Mouse (Mus musculus) granulocyte monocyte progenitor cell, adult 5-6 weeks (primary cell): ENCODE results near the gene Npepps. TPM values are rescaled to one million over a fixed set of nuclear protein-coding genes. Genes with fewer than 3 reads are reported as not detected.
"Not testable (repeated sequence)": the region's sequence is repeated elsewhere in the genome, so short reads cannot be mapped to it uniquely, and the experiment has no call there.

Experiments
- ATAC-seq: replicated peaks from 2 replicates; pipeline ENCODE4 v1.8.0; 2016; ENCODE audit warnings: mild to moderate bottlenecking, moderate TSS enrichment, inconsistent platforms; ENCODE audit not compliant: poor library complexity, severe bottlenecking
- total RNA-seq, 2 experiments: library from RNA; stranded (forward) in 1 of 2; stranded (reverse) in 1 of 2; fragments of 200-712, 200-1000 nt in 1 of 2; fragments of >200 nt in 1 of 2; fragmentation: Nextera tagmentation in 1 of 2; gene quantifications; 2 replicates each; pipeline ENCODE4 v1.2.3; 2014 to 2017

Gene Npepps
- total RNA-seq, 2 experiments from 2014 or later: 31.3 to 46.9 TPM

- ATAC-seq: not testable (repeated sequence)
These were observed 90.8 kb downstream of the Npepps start for GRCm38 (mm10) chr11:97189645-97190044.

DNA sequence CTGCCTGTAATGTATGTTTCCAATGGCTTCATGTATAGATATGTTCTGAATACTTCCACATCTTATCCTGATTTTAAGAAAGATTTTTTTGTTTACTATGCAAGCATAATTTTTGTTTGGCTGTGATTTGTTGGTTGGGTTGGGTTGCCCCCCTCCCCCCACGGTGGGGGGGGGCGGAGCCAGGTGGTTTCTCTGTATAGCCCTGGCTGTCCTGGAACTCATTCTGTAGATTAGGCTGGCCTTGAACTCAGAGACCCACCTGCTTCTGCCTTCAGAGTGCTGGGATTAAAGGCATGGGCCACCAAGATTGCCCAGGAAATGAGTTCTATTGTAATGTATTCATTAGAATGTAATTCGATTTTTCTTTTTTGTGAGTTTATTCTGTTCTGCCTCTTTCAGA is 91.2 kb downstream of the Npepps start:
- no peak for ATAC-seq

DNA sequence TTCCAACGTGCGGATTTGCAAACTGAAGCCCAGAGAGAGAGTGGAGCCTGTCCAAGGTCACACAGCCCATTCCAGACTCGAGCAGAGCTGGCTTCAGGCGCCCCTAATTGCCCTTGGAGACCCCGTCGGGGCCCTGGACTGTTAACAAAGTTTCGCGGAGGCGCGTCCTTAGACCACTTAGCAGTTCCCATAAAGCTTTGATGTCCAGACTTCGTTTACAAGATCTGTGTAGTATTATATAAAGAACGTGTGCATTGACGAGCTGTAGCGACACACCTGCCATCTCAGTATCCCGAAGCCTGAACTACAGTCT is 91.8 kb downstream of the Npepps start:
- no peak for ATAC-seq

DNA sequence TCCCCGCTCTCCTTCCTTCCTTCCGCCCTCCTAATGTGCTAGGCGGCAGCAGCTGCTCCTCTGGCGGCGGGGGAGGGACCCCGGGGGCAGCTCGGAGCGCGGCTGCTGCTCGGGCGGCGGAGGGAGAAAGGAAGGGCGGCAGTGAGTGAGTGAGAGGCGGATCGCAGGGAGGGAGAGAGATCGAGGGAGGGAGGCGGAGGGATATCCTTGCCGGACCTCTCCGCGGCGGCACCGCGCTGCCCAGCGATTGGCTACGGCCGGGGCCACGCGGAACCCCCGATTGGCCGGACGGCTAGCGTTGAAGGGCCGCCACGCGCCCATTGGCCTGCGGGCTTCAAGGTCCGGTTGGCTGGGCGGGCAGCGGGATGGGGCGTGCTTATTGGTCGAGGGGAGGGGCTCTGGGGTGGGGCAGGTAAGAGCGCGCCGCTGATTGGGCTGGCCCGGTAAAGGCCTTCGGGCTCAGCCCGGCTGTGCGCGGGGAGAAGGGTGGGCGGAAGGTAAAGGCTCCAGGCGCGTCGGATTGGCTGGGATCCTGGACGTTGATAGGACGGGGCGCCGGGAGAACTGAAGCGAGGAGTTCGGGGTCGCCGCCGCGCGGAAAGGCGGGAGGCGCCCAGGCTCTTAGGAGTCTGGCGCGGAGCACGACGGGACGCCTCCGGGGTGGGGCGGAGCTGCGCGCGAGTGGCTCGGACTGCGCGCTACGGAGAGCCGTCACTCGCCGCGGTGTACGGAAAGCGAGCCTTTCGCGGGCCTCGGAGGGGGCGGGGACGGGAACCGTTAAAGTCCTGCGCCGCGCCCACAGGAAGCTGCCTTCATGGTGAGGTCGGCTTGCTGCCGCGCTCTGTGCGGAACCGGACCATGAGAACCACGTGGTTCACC is 92.4 kb downstream of the Npepps start, which contains the start of gene Kpnb1:
Gene Kpnb1 (minus strand): TSS at position 118 of the 879 bp plus-strand sequence.
- peak; percentile 69 for ATAC-seq

- ATAC-seq: peak; percentile 64
These were observed 93.3 kb downstream of the Npepps start for GRCm38 (mm10) chr11:97186947-97187763.

GRCm38 (mm10) chr11:97185704-97186614 is 94.5 kb downstream of the Npepps start:
- ATAC-seq: no peak

DNA sequence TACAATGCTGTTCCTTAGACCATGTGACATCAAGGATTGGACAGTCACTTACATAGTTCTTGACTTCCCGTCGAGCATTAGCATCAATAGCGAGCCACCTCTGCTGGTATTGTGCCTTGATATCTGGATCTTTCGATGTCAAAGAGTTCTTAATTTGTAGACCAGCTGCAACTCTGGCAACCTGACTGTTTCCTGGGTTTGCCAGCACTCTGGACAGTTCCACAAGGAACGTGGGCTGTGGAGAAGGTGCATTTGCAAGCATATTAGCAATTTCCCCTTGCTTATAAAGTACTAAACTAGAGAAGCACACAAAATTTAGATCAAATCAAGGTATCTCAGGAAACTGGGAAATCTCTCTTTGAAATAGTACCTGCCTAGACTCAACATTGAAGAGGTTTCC is 95.6 kb downstream of the Npepps start:
- no peak for ATAC-seq

GRCm38 (mm10) chr11:97182446-97182845 is 98.0 kb downstream of the Npepps start:
- ATAC-seq: no peak

GRCm38 (mm10) chr11:97181061-97181460 is 99.4 kb downstream of the Npepps start:
- ATAC-seq: no peak

DNA sequence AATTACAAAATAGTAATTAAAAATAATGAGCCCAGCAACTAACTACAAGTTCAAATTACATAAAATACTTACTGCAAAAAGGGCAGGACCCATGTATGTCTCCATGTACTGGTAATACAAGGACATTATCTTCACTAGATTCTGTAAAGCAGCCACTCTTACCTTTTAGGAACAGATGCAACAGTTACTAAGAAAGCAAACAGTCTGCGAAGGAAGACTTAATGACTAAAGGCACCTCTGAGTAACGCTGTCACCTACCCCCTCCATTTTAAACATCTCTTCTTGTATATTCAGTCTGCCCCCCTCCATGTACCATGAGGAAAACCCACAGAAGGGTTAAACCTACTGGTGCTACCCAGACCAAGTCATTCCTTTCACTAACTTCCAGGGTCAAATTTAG is 102.2 kb downstream of the Npepps start:
- no peak for ATAC-seq

DNA sequence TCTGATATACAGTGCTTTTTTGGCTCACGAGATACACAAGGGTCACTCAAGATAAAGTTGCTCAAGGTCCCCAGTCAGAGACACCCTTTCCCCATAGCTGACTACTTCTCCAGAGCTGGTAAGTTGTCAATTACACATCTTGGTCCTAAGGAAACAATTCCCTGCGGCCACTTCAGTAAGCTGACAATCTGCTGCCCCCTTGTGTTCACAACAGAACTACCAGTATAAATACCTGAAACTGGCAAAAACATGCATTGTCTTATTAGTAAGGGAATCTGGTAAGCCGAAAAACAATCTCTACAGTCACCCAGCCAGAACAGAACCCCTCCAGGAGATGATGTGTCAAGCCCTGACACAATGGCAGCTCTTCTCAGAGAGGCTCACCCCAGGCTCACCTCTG is 103.6 kb downstream of the Npepps start:
- peak; percentile 30; the same call in 1 of the 2 replicates for ATAC-seq

GRCm38 (mm10) chr11:97175499-97175898 is 104.9 kb downstream of the Npepps start:
- ATAC-seq: no peak

DNA sequence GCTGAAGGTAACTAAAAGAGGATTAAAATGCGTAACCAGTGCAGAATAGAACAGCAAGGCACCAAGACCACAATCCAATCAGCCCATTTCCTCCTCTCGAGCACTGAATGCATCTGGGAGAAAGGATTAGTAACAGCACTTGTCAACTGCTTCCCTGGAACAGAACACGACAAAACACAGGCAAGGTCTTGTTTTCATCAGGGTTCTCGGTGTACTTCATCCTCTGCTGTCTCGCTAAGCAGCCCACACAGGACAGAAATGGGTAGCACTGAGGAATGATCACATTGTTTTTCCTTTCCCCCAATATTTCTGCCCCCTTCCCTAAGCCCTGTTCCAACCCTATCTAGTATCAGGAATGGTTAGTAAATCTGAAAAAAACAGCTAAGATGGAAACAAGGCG is 120.1 kb downstream of the Npepps start:
- no peak for ATAC-seq

DNA sequence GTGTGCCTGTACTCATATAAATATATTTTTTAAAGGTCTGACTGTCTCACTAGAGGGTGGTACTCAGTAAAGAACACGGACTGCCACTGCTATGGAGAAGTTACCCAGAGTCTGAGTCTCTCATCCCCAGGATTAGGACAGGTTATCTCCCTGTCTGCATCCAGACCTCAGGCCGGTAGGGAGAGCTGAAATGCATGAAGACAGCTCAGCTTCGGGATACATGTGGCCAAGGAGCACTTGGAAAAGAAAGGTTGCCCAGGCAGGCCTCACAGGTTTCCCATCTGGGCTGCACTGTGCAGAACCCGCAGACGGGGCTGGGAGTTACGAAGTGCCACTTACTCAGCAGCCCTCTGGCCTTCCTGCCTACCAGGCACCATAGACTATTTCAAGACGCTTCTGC is 123.4 kb downstream of the Npepps start:
- no peak for ATAC-seq

Other genes with a start within 250 kb of the Npepps start
- gene Lrrc46, start 239.2 kb downstream of the Npepps start, total RNA-seq (2014; fragmentation: Nextera tagmentation): not detected in 2 replicates
- 0.10 and 1.1 TPM in 2 replicates for gene Lrrc46, start 239.2 kb downstream of the Npepps start, total RNA-seq (2017)
- gene Mrpl10, start 239.1 kb downstream of the Npepps start, total RNA-seq (2014; fragmentation: Nextera tagmentation): 44.6 and 51.7 TPM in 2 replicates
- 22.9 and 23.2 TPM in 2 replicates for gene Mrpl10, start 239.1 kb downstream of the Npepps start, total RNA-seq (2017)
- gene Osbpl7, start 230.0 kb downstream of the Npepps start, total RNA-seq (2014; fragmentation: Nextera tagmentation): 24.4 and 29.4 TPM in 2 replicates
- gene Osbpl7, start 230.0 kb downstream of the Npepps start, total RNA-seq (2017): 7.9 and 8.5 TPM in 2 replicates
- not detected in 2 replicates for gene Tbx21, start 165.3 kb downstream of the Npepps start, total RNA-seq (2014; fragmentation: Nextera tagmentation)
- 0.26 TPM in 1 of 2 replicates, not detected in the other for gene Tbx21, start 165.3 kb downstream of the Npepps start, total RNA-seq (2017)
- gene Tbkbp1, start 129.1 kb downstream of the Npepps start, total RNA-seq (2014; fragmentation: Nextera tagmentation): 8.0 and 8.5 TPM in 2 replicates
- gene Tbkbp1, start 129.1 kb downstream of the Npepps start, total RNA-seq (2017): 1.1 and 6.6 TPM in 2 replicates
- 165 and 169 TPM in 2 replicates for gene Kpnb1, start 92.8 kb downstream of the Npepps start, total RNA-seq (2014; fragmentation: Nextera tagmentation)
- gene Kpnb1, start 92.8 kb downstream of the Npepps start, total RNA-seq (2017): 300 and 382 TPM in 2 replicates
- gene Mrpl45, start 35.1 kb upstream of the Npepps start, total RNA-seq (2014; fragmentation: Nextera tagmentation): 26.6 and 36.0 TPM in 2 replicates
- gene Mrpl45, start 35.1 kb upstream of the Npepps start, total RNA-seq (2017): 25.7 and 26.6 TPM in 2 replicates
- gene Gpr179, start 71.4 kb upstream of the Npepps start, total RNA-seq (2014; fragmentation: Nextera tagmentation): 0.71 TPM in 1 of 2 replicates, not detected in the other
- 0.10 and 0.17 TPM in 2 replicates for gene Gpr179, start 71.4 kb upstream of the Npepps start, total RNA-seq (2017)
- gene Socs7, start 81.9 kb upstream of the Npepps start, total RNA-seq (2014; fragmentation: Nextera tagmentation): 5.5 and 6.3 TPM in 2 replicates
- gene Socs7, start 81.9 kb upstream of the Npepps start, total RNA-seq (2017): 7.9 and 9.5 TPM in 2 replicates
- gene Arhgap23, start 134.9 kb upstream of the Npepps start, total RNA-seq (2014; fragmentation: Nextera tagmentation): 9.7 and 13.0 TPM in 2 replicates
- 3.4 and 4.0 TPM in 2 replicates for gene Arhgap23, start 134.9 kb upstream of the Npepps start, total RNA-seq (2017)
- gene 4933428G20Rik, start 219.7 kb upstream of the Npepps start, total RNA-seq (2014; fragmentation: Nextera tagmentation): not detected in 2 replicates
- 0.22 TPM in 1 of 2 replicates, not detected in the other for gene 4933428G20Rik, start 219.7 kb upstream of the Npepps start, total RNA-seq (2017)